Mouse (Mus musculus): ENCODE data around the gene Mast4.

Gene Mast4

GRCm38 (mm10) chr13:103196307-103196706 lies 138.0 kb downstream of the Mast4 start:
- DNase-seq (ENCODE audit: low read depth): no peak

GRCm38 (mm10) chr13:103195847-103196246 lies 138.4 kb downstream of the Mast4 start:
- no peak for DNase-seq (ENCODE audit: low read depth)

GRCm38 (mm10) chr13:103183566-103183965 lies 150.7 kb downstream of the Mast4 start:
- no peak for DNase-seq (ENCODE audit: low read depth)

- no peak for DNase-seq (ENCODE audit: low read depth)
Measured at GRCm38 (mm10) chr13:103181836-103182235, 152.5 kb downstream of the Mast4 start.

GRCm38 (mm10) chr13:103176871-103177270 lies 157.4 kb downstream of the Mast4 start:
- DNase-seq (ENCODE audit: low read depth): no peak

- no peak for DNase-seq (ENCODE audit: low read depth)
Measured at GRCm38 (mm10) chr13:103174431-103174830, 159.9 kb downstream of the Mast4 start.

GRCm38 (mm10) chr13:103173545-103174182 lies 160.6 kb downstream of the Mast4 start:
- DNase-seq (ENCODE audit: low read depth): peak; percentile 23

- DNase-seq (ENCODE audit: low read depth): no peak
Measured at GRCm38 (mm10) chr13:103151944-103152343, 182.4 kb downstream of the Mast4 start.

- DNase-seq (ENCODE audit: low read depth): no peak
Measured at GRCm38 (mm10) chr13:103151171-103151570, 183.1 kb downstream of the Mast4 start.

- DNase-seq (ENCODE audit: low read depth): no peak
Measured at GRCm38 (mm10) chr13:103150671-103151070, 183.6 kb downstream of the Mast4 start.

GRCm38 (mm10) chr13:103149415-103149814 lies 184.9 kb downstream of the Mast4 start:
- DNase-seq (ENCODE audit: low read depth): no peak

GRCm38 (mm10) chr13:103144343-103144742 lies 190.0 kb downstream of the Mast4 start:
- no peak for DNase-seq (ENCODE audit: low read depth)

GRCm38 (mm10) chr13:103141304-103141703 lies 193.0 kb downstream of the Mast4 start:
- no peak for DNase-seq (ENCODE audit: low read depth)

- no peak for DNase-seq (ENCODE audit: low read depth)
Measured at GRCm38 (mm10) chr13:103140051-103140450, 194.2 kb downstream of the Mast4 start.

GRCm38 (mm10) chr13:103138298-103138697 lies 196.0 kb downstream of the Mast4 start:
- DNase-seq (ENCODE audit: low read depth): no peak

- DNase-seq (ENCODE audit: low read depth): no peak
Measured at GRCm38 (mm10) chr13:103135224-103135883, 198.9 kb downstream of the Mast4 start.

- DNase-seq (ENCODE audit: low read depth): no peak
Measured at GRCm38 (mm10) chr13:103131781-103132180, 202.5 kb downstream of the Mast4 start.

- DNase-seq (ENCODE audit: low read depth): no peak
Measured at GRCm38 (mm10) chr13:103129130-103129797, 205.0 kb downstream of the Mast4 start.

GRCm38 (mm10) chr13:103128729-103129128 lies 205.6 kb downstream of the Mast4 start:
- no peak for DNase-seq (ENCODE audit: low read depth)

GRCm38 (mm10) chr13:103127594-103127993 lies 206.7 kb downstream of the Mast4 start:
- no peak for DNase-seq (ENCODE audit: low read depth)

GRCm38 (mm10) chr13:103123716-103124115 lies 210.6 kb downstream of the Mast4 start:
- no peak for DNase-seq (ENCODE audit: low read depth)

- DNase-seq (ENCODE audit: low read depth): no peak
Measured at GRCm38 (mm10) chr13:103121796-103122792, 212.2 kb downstream of the Mast4 start.
